Mouse (Mus musculus) kidney, postnatal 0 days (tissue): ENCODE measurements at regions not wholly inside any gene's neighbourhood (a gene's known extent, or its start where the extent isn't known, plus 50 kb on each side); places are given as distances from the start of the nearest gene placed in this dataset.
A peak's percentile ranks its signal among the peaks of the same experiment; 100 is the strongest.

Experiments used
- ATAC-seq: fragments of 200-750 bp; cut with Nextera tagmentation; replicated peaks from 2 replicates; pipeline ENCODE4 v1.8.0; 2017; ENCODE audit warnings: low read depth, moderate number of reproducible peaks, moderate TSS enrichment, moderate library complexity; ENCODE audit not compliant: low FRiP score
- DNase-seq: peaks from one replicate; pipeline ENCODE4 v3.0.0-alpha.2; 2016; ENCODE audit warnings: low spot score
- H3K27ac ChIP-seq: fragments of 300-500 bp; sonication (generic); 2 replicates; pipeline ENCODE4 v1.5.1; 2014; ENCODE audit warnings: mild to moderate bottlenecking
- H3K27me3 ChIP-seq: fragments of 300-500 bp; sonication (generic); 2 replicates; pipeline ENCODE4 v1.6.1; 2014; ENCODE audit warnings: low read length, mixed read lengths; ENCODE audit not compliant: insufficient read depth
- H3K36me3 ChIP-seq: fragments of 300-500 bp; sonication (generic); 2 replicates; pipeline ENCODE4 v1.6.1; 2014; ENCODE audit warnings: low read length, mixed read lengths; ENCODE audit not compliant: insufficient read depth
- H3K4me1 ChIP-seq: fragments of 300-500 bp; sonication (generic); replicated peaks from 2 replicates; pipeline ENCODE4 v1.6.1; 2014; ENCODE audit warnings: antibody characterized with exemption, low read length, mixed read lengths; ENCODE audit not compliant: insufficient read depth
- H3K4me2 ChIP-seq: fragments of 300-500 bp; sonication (generic); 2 replicates; pipeline ENCODE4 v1.6.1; 2014; ENCODE audit warnings: mild to moderate bottlenecking, low read length, moderate library complexity, mixed read lengths
- H3K4me3 ChIP-seq: fragments of 300-500 bp; sonication (generic); replicated peaks from 2 replicates; pipeline ENCODE4 v1.5.1; 2014; ENCODE audit warnings: low read depth, low read length
- H3K9ac ChIP-seq: fragments of 300-500 bp; sonication (generic); 2 replicates; pipeline ENCODE4 v1.6.1; 2014; ENCODE audit warnings: low read depth, low read length
- H3K9me3 ChIP-seq: fragments of 300-500 bp; sonication (generic); replicated peaks from 2 replicates; pipeline ENCODE4 v1.6.1; 2016; ENCODE audit warnings: low read length, inconsistent platforms, mixed read lengths
- CTCF ChIP-seq: IDR thresholded peaks from 2 replicates; pipeline ENCODE4 v1.5.1; 2016; ENCODE audit warnings: antibody characterized with exemption, low read depth, mild to moderate bottlenecking, moderate library complexity
- WGBS: fragments of 180-500 bp; shearing (Covaris S2); extraction: QIAGEN DNeasy Blood & Tissue Kit; methylation state at CpG from one replicate; pipeline ENCODE4 v1.1.7; 2014; 5-methylcytosine and 5-hydroxymethylcytosine counted together

- no peak for TF ChIP-seq CTCF
- no peaks in the 10 kb centered on the region for H3K36me3 ChIP-seq
- 84% methylated on average over 9 of the region's 9 CpGs for WGBS
- no peak overlapping the region for H3K9ac ChIP-seq
- no peak overlapping the region for H3K27ac ChIP-seq
- ATAC-seq (no peak), DNase-seq (no peak)
- H3K4me3 ChIP-seq = no peak overlapping the region
- H3K27me3 ChIP-seq = no peaks in the 10 kb centered on the region
- H3K4me2 ChIP-seq = no peak overlapping the region
- no peaks in the 10 kb centered on the region for H3K4me1 ChIP-seq
- H3K9me3 ChIP-seq = no peaks in the 10 kb centered on the region
Measured at GRCm38 (mm10) chr17:84006748-84007147, 159.0 kb upstream of the Haao start.

GRCm38 (mm10) chr17:84004237-84004636 lies 156.5 kb upstream of the Haao start:
- H3K4me3 ChIP-seq = no peak overlapping the region
- 53% methylated on average over 6 of the region's 6 CpGs for WGBS
- peak overlapping the region; percentile 2; the same call in 1 of the 2 replicates for H3K27ac ChIP-seq
- H3K9me3 ChIP-seq = no peaks in the 10 kb centered on the region
- no peak overlapping the region for H3K9ac ChIP-seq
- TF ChIP-seq CTCF = no peak
- H3K4me2 ChIP-seq = no peak overlapping the region
- DNase-seq (no peak), ATAC-seq (no peak)
- no peaks in the 10 kb centered on the region for H3K36me3 ChIP-seq
- H3K4me1 ChIP-seq = no peaks in the 10 kb centered on the region; the same call in 1 of the 2 replicates
- no peaks in the 10 kb centered on the region for H3K27me3 ChIP-seq

GRCm38 (mm10) chr17:84003489-84004234 lies 155.9 kb upstream of the Haao start:
- H3K9me3 ChIP-seq = no peaks in the 10 kb centered on the region
- no peaks in the 10 kb centered on the region for H3K27me3 ChIP-seq
- H3K9ac ChIP-seq = no peak overlapping the region
- TF ChIP-seq CTCF = no peak
- H3K4me2 ChIP-seq = no peak overlapping the region
- no peaks in the 10 kb centered on the region for H3K36me3 ChIP-seq
- no peak for ATAC-seq
- no peaks in the 10 kb centered on the region; the same call in 1 of the 2 replicates for H3K4me1 ChIP-seq
- no peak for DNase-seq
- 56% methylated on average over 9 of the region's 9 CpGs for WGBS
- no peak overlapping the region for H3K4me3 ChIP-seq
- peak overlapping the region; percentile 2; the same call in 1 of the 2 replicates for H3K27ac ChIP-seq

GRCm38 (mm10) chr17:84002939-84003338 lies 155.2 kb upstream of the Haao start:
- H3K4me3 ChIP-seq = no peak overlapping the region
- no peak overlapping the region for H3K9ac ChIP-seq
- no peak for TF ChIP-seq CTCF
- H3K4me2 ChIP-seq = no peak overlapping the region
- no peaks in the 10 kb centered on the region for H3K27me3 ChIP-seq
- no peaks in the 10 kb centered on the region for H3K36me3 ChIP-seq
- ATAC-seq (no peak), DNase-seq (no peak)
- H3K9me3 ChIP-seq = no peaks in the 10 kb centered on the region
- no peak overlapping the region for H3K27ac ChIP-seq
- H3K4me1 ChIP-seq = no peaks in the 10 kb centered on the region; the same call in 1 of the 2 replicates
- 92% methylated on average over 6 of the region's 6 CpGs for WGBS

- WGBS = 91% methylated on average over 16 of the region's 16 CpGs
- ATAC-seq = no peak
Measured at GRCm38 (mm10) chr17:84002327-84002726, 154.6 kb upstream of the Haao start.

GRCm38 (mm10) chr17:84000115-84000514 lies 152.4 kb upstream of the Haao start:
- Histone ChIP-seq H3K9ac (no peak overlapping the region), H3K4me1 (no peaks in the 10 kb centered on the region; the same call in 1 of the 2 replicates), H3K36me3 (no peaks in the 10 kb centered on the region), H3K9me3 (no peaks in the 10 kb centered on the region), H3K27ac (peak overlapping the region; percentile 10), H3K4me3 (no peak overlapping the region), H3K27me3 (no peaks in the 10 kb centered on the region), H3K4me2 (no peak overlapping the region)
- TF ChIP-seq CTCF = no peak
- WGBS = 45% methylated on average over 6 of the region's 6 CpGs
- ATAC-seq = no peak
- DNase-seq = no peak

More at GRCm38 (mm10) chr17:84002327-84002726, 154.6 kb upstream of the Haao start:
- Histone ChIP-seq H3K27ac (no peak overlapping the region), H3K9me3 (no peaks in the 10 kb centered on the region), H3K4me2 (no peak overlapping the region), H3K4me3 (no peak overlapping the region), H3K4me1 (no peaks in the 10 kb centered on the region; the same call in 1 of the 2 replicates), H3K9ac (no peak overlapping the region), H3K36me3 (no peaks in the 10 kb centered on the region), H3K27me3 (no peaks in the 10 kb centered on the region)
- TF ChIP-seq CTCF = no peak
- no peak for DNase-seq
